Mouse (Mus musculus) ES-Bruce4 (cell line): ENCODE measurements around the gene Tnni3k.

ENCODE experiments used
- CTCF ChIP-seq: IDR thresholded peaks from one replicate; pipeline ENCODE4 v1.8.1; 2011; ENCODE audit warnings: low read depth, low read length
- EP300 ChIP-seq: IDR thresholded peaks from 2 replicates; pipeline ENCODE4 v1.6.1; 2011; ENCODE audit warnings: low read depth, low read length; ENCODE audit not compliant: insufficient read depth
- POLR2A ChIP-seq: IDR thresholded peaks from one replicate; pipeline ENCODE4 v1.8.1; 2011; ENCODE audit warnings: low read length; ENCODE audit not compliant: insufficient read depth

DNA sequence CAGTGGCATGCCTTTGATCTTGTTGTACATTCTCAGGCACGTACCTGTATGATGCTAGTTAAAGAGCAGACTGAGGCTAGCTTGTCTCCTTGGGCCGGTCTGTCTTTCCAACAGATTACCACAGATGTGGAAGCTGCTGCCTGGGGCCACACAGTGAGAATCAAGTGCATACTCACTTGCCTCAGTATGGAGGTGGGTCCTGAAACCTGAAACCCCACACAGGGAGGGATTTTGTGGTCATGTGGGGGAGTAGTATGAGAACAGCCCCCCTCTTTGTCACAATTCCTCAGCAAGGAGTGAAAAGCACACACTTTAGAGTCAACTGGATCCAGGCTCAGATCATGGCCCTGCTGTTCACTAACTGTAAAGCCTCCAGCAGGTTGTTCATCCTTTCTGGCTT is 239.6 kb downstream of the Tnni3k start:
- TF ChIP-seq CTCF (no peak), POLR2A (no peak), EP300 (no peak)
